Mouse (Mus musculus): Measurements from ENCODE around the gene Nsmce4a.
A peak's percentile ranks its signal among the peaks of the same experiment; 100 is the strongest.

Gene Nsmce4a

DNA sequence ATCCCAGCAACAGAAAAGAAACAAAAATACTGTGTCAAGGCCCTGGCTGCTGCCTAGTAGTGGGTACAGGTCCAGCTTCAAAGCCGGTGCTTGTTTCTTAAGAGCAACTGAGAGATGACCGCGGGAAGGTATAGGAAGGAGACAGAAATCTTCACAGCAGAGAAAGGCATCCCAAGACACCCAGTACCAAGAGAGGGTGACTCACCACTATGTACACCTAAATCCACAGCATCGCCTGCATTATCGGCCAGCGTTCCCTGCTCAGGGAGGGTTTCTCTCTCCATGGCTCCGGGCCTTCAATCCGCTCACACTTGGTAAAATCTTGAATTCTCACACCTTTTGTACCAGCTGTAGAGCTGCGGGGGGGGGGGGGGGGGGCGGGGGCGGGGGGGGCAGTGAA, at the start of gene Nsmce4a:
Nsmce4a (minus strand) TSS at position 298 of the 400 bp plus-strand sequence.
- H3K4me1 ChIP-seq (replicated peaks; ENCODE audit: low read depth, low read length) = peaks cover 28% of the 10 kb centered on the region
- no peaks in the 10 kb centered on the region for H3K36me3 ChIP-seq (ENCODE audit: insufficient read depth, low read length)
- no peak for TF ChIP-seq POU5F1 (IDR thresholded peaks at IDR 0.05; ENCODE audit: borderline replicate concordance, low read length)
- no peak for TF ChIP-seq CTCF (conservative IDR thresholded peaks at IDR 0.05; ENCODE audit: low read length)
- no peak for TF ChIP-seq NANOG (IDR thresholded peaks at IDR 0.05; ENCODE audit: borderline replicate concordance, low read length)
- H3K4me3 ChIP-seq (replicated peaks; ENCODE audit: low read length) = no peak within 1 kb of the TSS; the same call in 1 of the 2 replicates
- peaks cover 13% of the 10 kb centered on the region for H3K27me3 ChIP-seq (ENCODE audit: insufficient read depth, low read length)
- no peaks in the 10 kb centered on the region for H3K9me3 ChIP-seq (ENCODE audit: low read length)

DNA sequence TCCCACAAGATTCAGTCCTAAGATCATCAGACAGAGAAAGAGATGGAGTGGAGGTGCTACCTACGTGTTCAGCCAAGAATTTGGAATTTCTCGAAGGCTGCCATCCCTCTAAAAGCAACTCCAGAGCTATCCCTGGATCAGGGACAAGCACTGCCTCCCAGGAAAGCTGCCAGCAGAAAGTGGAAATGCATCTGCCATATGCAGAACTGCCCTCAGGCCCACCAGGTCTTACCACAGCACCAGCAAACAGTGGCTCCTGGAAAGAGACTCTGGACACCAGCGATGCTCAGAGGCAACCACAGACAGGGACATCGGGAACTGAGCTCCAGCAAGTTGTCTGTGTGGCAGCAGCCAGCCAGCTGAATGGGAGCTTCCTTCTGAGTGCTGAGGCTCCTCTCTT, 49.4 kb upstream of the Nsmce4a start:
- H3K4me1 ChIP-seq (replicated peaks; ENCODE audit: low read depth, low read length) = peaks cover 13% of the 10 kb centered on the region
- TF ChIP-seq POU5F1 (IDR thresholded peaks at IDR 0.05; ENCODE audit: borderline replicate concordance, low read length) (no peak), CTCF (conservative IDR thresholded peaks at IDR 0.05; ENCODE audit: low read length) (no peak), NANOG (IDR thresholded peaks at IDR 0.05; ENCODE audit: borderline replicate concordance, low read length) (no peak)
- peaks cover 34% of the 10 kb centered on the region for H3K27me3 ChIP-seq (ENCODE audit: insufficient read depth, low read length)
- peaks cover 56% of the 10 kb centered on the region for H3K36me3 ChIP-seq (ENCODE audit: insufficient read depth, low read length)
- no peak overlapping the region for H3K4me3 ChIP-seq (replicated peaks; ENCODE audit: low read length)
- H3K9me3 ChIP-seq (ENCODE audit: low read length) = no peaks in the 10 kb centered on the region

DNA sequence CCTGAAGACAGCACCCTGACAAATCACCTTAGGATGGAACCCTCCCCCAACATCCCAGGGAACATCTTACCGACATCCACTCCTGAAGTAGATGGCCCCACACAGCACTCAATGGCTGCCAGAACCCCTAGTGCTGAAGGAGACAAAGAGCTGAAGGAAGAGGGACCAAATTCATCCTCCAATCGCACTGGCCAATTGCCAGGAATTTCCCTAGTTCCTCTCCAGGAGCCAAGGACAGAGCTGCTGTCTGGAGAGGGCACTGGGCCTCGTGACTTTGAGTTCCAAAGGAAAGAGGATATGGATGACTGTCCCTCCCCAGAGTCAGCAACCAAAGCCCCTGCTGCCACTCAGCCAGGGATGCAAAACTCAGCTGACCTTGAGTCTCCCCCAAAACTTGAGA, 49.0 kb upstream of the Nsmce4a start:
- H3K4me1 ChIP-seq (replicated peaks; ENCODE audit: low read depth, low read length) = peaks cover 13% of the 10 kb centered on the region
- TF ChIP-seq POU5F1 (IDR thresholded peaks at IDR 0.05; ENCODE audit: borderline replicate concordance, low read length) (no peak), CTCF (conservative IDR thresholded peaks at IDR 0.05; ENCODE audit: low read length) (no peak), NANOG (IDR thresholded peaks at IDR 0.05; ENCODE audit: borderline replicate concordance, low read length) (no peak)
- peaks cover 53% of the 10 kb centered on the region for H3K36me3 ChIP-seq (ENCODE audit: insufficient read depth, low read length)

DNA sequence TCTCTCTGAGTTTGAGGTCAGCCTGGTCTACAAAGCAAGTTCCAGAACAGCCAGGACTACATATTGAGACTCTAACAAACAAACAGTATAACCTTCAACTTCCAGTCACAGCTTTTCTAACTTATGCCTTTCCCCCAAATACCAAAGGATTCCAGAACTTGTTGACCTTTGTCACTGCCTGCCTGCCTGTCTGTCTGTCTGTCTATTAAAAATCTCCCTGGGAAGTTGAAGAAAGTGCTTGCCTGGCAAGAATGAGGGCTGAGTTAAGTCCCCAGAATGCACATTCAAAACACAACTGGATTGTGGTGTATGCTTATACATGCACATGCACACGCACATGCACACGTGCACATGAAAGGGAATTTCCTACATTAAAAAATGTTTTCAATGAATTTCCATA, 48.1 kb upstream of the Nsmce4a start:
- TF ChIP-seq CTCF (conservative IDR thresholded peaks at IDR 0.05; ENCODE audit: low read length) (no peak), NANOG (IDR thresholded peaks at IDR 0.05; ENCODE audit: borderline replicate concordance, low read length) (no peak), POU5F1 (IDR thresholded peaks at IDR 0.05; ENCODE audit: borderline replicate concordance, low read length) (no peak)
- peaks cover 47% of the 10 kb centered on the region for H3K36me3 ChIP-seq (ENCODE audit: insufficient read depth, low read length)
- no peak overlapping the region for H3K4me3 ChIP-seq (replicated peaks; ENCODE audit: low read length)
- peaks cover 31% of the 10 kb centered on the region for H3K27me3 ChIP-seq (ENCODE audit: insufficient read depth, low read length)
- no peaks in the 10 kb centered on the region for H3K9me3 ChIP-seq (ENCODE audit: low read length)
- peaks cover 13% of the 10 kb centered on the region for H3K4me1 ChIP-seq (replicated peaks; ENCODE audit: low read depth, low read length)

More for the DNA sequence above, 49.0 kb upstream of the Nsmce4a start:
- Histone ChIP-seq H3K27me3 (ENCODE audit: insufficient read depth, low read length) (peaks cover 34% of the 10 kb centered on the region), H3K9me3 (ENCODE audit: low read length) (no peaks in the 10 kb centered on the region), H3K4me3 (replicated peaks; ENCODE audit: low read length) (no peak overlapping the region)

DNA sequence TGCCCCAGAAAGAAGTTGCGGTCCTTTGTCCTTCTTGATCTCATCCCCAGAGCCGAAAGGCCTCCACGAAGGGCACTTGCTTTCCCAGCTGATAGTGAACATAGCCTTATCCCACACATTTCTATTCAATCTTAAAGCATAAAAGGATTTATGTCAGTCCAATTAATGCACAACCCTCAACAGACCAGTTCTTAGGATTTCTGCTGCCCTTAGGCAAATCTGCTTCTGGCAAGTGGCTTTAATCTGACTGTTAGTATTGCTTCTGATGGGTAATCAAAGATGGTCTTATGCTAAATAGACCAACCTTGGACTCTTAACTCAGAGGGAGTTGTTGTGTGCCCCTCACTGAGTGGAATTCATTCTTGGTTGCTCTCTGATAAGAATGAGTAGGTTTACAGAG, 44.7 kb upstream of the Nsmce4a start:
- Histone ChIP-seq H3K4me3 (replicated peaks; ENCODE audit: low read length) (no peak overlapping the region), H3K4me1 (replicated peaks; ENCODE audit: low read depth, low read length) (no peaks in the 10 kb centered on the region)
- TF ChIP-seq NANOG (IDR thresholded peaks at IDR 0.05; ENCODE audit: borderline replicate concordance, low read length) (no peak), POU5F1 (IDR thresholded peaks at IDR 0.05; ENCODE audit: borderline replicate concordance, low read length) (no peak), CTCF (conservative IDR thresholded peaks at IDR 0.05; ENCODE audit: low read length) (no peak)

DNA sequence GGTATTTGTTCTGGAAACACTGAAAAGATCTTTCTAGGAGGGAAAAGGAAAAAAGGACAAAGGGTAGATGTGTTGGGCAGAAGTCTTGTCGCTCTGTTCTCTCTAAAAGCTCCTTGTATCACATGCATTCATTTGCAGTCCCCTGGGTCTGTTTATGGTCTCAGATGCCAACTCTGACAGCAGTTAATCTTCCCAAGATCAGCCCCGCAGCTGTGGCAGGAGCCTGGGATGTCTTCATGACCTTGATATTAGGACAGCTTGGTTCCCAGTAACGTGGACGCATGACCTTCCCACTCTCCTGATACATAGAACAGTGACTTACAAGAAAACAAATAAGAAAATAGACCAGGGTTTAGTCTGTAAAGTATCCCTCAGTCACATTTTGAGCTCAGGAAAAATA, 41.1 kb upstream of the Nsmce4a start:
- TF ChIP-seq POU5F1 (IDR thresholded peaks at IDR 0.05; ENCODE audit: borderline replicate concordance, low read length) = no peak
- TF ChIP-seq CTCF (conservative IDR thresholded peaks at IDR 0.05; ENCODE audit: low read length) = no peak
- TF ChIP-seq NANOG (IDR thresholded peaks at IDR 0.05; ENCODE audit: borderline replicate concordance, low read length) = no peak
- H3K9me3 ChIP-seq (ENCODE audit: low read length) = no peaks in the 10 kb centered on the region
- no peaks in the 10 kb centered on the region for H3K4me1 ChIP-seq (replicated peaks; ENCODE audit: low read depth, low read length)
- H3K4me3 ChIP-seq (replicated peaks; ENCODE audit: low read length) = no peak overlapping the region
- no peaks in the 10 kb centered on the region; the same call in 1 of the 2 replicates for H3K36me3 ChIP-seq (ENCODE audit: insufficient read depth, low read length)
- H3K27me3 ChIP-seq (ENCODE audit: insufficient read depth, low read length) = no peaks in the 10 kb centered on the region

More for the DNA sequence above, 44.7 kb upstream of the Nsmce4a start:
- Histone ChIP-seq H3K36me3 (ENCODE audit: insufficient read depth, low read length) (peaks cover 14% of the 10 kb centered on the region), H3K9me3 (ENCODE audit: low read length) (no peaks in the 10 kb centered on the region), H3K27me3 (ENCODE audit: insufficient read depth, low read length) (peaks cover 6% of the 10 kb centered on the region)

DNA sequence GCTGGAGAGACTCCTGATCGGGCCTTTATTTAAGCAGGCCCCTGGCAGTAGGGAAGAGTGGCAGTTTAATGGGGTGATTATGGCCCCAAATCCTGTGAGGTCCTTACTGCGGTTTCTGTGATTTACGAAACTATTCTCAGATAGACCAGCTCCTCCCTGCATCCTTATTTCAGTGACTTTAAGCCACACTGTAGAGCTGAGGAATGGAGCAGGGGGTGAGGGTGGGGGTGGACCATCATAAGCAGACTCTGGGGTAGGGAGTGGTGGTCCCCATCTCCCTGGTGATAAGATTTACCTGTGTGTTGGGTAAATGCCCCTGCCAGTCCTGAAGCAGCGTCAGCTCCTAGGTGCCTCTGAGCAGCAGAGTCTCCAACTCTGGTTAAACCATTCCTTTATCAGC, 34.0 kb upstream of the Nsmce4a start:
- no peak for TF ChIP-seq POU5F1 (IDR thresholded peaks at IDR 0.05; ENCODE audit: borderline replicate concordance, low read length)
- no peak for TF ChIP-seq NANOG (IDR thresholded peaks at IDR 0.05; ENCODE audit: borderline replicate concordance, low read length)
- TF ChIP-seq CTCF (conservative IDR thresholded peaks at IDR 0.05; ENCODE audit: low read length) = no peak
- Histone ChIP-seq H3K9me3 (ENCODE audit: low read length) (no peaks in the 10 kb centered on the region), H3K4me1 (replicated peaks; ENCODE audit: low read depth, low read length) (peaks cover 45% of the 10 kb centered on the region), H3K4me3 (replicated peaks; ENCODE audit: low read length) (no peak overlapping the region), H3K27me3 (ENCODE audit: insufficient read depth, low read length) (no peaks in the 10 kb centered on the region), H3K36me3 (ENCODE audit: insufficient read depth, low read length) (peaks cover 7% of the 10 kb centered on the region)

DNA sequence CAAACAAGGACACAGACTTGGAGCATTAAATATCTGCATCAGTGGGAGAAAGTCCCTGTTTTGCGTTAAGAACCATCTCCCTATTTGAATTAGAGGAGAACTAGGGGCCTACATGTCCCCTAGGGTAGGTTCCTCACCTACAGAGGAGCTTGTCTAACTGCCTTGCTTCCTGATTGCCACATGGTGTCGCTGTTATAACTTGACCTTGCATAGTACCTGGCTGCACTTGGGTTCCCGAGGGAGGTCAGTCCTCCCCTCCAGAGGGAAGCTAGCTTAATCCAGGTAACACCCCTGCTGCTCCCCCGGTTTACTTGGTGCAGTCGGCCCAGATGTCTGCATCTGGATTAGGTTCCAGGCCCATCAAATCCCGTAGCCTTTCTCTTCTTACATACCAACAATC, 32.2 kb upstream of the Nsmce4a start:
- Histone ChIP-seq H3K4me3 (replicated peaks; ENCODE audit: low read length) (no peak overlapping the region), H3K36me3 (ENCODE audit: insufficient read depth, low read length) (peaks cover 7% of the 10 kb centered on the region), H3K4me1 (replicated peaks; ENCODE audit: low read depth, low read length) (peaks cover 61% of the 10 kb centered on the region), H3K9me3 (ENCODE audit: low read length) (no peaks in the 10 kb centered on the region), H3K27me3 (ENCODE audit: insufficient read depth, low read length) (no peaks in the 10 kb centered on the region)
- TF ChIP-seq NANOG (IDR thresholded peaks at IDR 0.05; ENCODE audit: borderline replicate concordance, low read length) (no peak), CTCF (conservative IDR thresholded peaks at IDR 0.05; ENCODE audit: low read length) (peak; percentile 77)

DNA sequence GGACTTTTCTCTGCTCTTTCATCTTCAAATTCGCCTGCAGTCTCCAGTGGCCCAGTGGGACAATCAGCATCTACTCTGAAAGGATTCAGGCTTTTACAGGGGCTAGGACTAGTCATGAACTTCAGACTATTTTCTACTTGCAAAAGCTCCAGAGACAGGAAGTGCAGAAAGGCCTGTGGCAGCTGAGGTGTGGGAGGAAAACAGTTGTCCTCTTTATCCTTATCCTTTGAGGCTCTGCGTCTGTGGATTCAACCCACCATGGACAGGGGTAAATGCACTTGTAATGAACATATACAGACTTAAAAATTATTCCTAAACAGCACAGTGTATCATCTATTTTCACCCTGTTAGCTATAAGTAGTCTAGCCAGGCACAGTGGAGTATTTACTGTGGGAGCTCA, 31.5 kb upstream of the Nsmce4a start:
- Histone ChIP-seq H3K36me3 (ENCODE audit: insufficient read depth, low read length) (peaks cover 7% of the 10 kb centered on the region), H3K4me1 (replicated peaks; ENCODE audit: low read depth, low read length) (peaks cover 68% of the 10 kb centered on the region), H3K9me3 (ENCODE audit: low read length) (no peaks in the 10 kb centered on the region), H3K27me3 (ENCODE audit: insufficient read depth, low read length) (no peaks in the 10 kb centered on the region), H3K4me3 (replicated peaks; ENCODE audit: low read length) (no peak overlapping the region)
- TF ChIP-seq NANOG (IDR thresholded peaks at IDR 0.05; ENCODE audit: borderline replicate concordance, low read length) (no peak), CTCF (conservative IDR thresholded peaks at IDR 0.05; ENCODE audit: low read length) (no peak), POU5F1 (IDR thresholded peaks at IDR 0.05; ENCODE audit: borderline replicate concordance, low read length) (no peak)

All from E14TG2a.4 (cell line).